Mouse (Mus musculus): ENCODE measurements around the gene Zfp945.
"Not testable (repeated sequence)": the region's sequence is repeated elsewhere in the genome, so short reads cannot be mapped to it uniquely, and the experiment has no call there.

Gene Zfp945

DNA sequence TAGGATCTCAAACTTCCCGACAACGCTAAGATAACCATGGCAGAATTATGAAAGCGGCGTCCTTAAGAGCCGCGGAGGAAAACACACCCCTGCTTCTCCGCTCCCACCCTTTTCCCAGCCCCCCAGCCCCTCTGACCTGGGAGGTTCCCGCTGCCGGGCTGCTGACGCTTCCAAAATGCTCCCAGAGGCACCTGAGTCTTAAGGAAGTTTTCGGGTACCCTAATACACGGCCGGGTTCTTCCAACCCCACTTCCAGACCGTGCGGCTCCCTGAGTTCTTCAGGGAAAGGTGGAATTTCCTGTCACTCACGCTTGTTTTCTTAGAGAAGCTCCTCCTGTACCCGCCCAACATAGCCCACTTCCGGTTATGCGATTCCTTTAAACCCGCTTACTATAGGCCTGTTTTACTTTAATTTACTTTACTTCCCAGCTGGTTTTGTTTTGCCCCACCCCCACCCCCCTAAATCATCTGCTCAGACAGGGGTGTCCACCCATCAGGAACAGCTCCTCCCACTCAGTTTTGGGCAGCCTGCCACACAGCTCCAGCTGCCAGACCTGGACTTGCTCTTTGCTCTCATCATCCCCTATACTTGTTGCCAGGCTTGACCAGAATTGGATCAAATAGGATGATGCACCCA lies at the start of gene Zfp945:
Zfp945 (minus strand) TSS at position 290 of the 637 bp plus-strand sequence.
- in situ Hi-C loops (cut with MboI, MseI), result loop anchor here (5.0 to 10.0 kb wide), 4 partner anchors 130 to 695 kb away; partner anchors contain the start of genes Zfp213 (in 1 of the 2) and Zfp40 (in 1 of the 2)

DNA sequence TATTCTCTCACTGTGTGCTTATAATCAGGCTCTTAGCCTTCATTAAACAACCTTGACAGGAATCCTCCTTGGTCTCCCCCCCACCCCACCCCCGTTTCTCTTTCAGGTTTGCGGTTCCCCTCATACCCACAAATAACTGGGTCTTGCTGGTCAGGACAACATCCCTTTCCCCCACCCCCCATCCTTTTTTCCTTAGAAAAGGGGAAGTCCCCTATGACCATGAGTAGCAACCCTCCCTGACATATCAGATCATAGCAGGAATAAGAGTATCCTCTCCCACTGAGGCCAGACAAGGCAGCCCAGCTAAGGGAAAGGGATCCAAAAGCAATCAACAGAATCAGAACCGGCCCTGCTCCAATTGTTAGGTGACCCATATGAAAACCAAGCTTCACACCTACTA lies 21.4 kb upstream of the Zfp945 start:
- in situ Hi-C loops (cut with MboI, MseI), result no loop called here

DNA sequence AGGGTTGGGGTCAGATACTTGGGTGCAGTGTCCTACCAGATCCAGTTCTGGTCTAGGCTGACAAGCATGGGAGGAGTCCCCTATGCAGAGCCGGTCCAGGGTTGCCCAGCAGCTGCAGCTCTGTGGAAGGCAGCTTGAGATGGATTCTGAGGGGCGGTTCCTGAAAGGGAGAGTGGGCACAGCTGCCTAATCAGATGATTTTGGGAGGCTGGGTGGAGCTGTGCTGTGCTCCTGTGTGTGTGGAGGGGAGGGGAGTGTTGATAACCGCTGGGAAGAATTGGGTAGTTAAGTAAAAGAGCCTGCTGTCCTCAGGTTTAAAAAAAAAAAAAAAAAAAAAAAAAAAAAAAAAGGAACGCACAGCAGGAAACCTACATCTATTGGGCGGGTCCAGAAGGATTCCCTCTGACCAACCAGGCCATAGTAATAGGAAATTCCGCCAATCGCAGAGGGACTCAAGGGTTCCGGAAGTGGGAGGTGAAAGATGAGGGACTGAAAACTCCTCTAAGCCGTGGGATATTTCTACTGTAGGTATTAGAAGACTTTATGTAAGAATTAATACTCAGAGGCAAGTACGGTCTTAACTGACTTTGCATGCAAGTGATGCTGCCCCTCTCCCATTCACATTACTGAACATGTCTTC lies 17.2 kb upstream of the Zfp945 start:
- in situ Hi-C loops (cut with MboI, MseI), result loop anchor here in 1 of 2 experiments (5.0 kb wide), 1 partner anchor 42 kb away; no protein-coding TSS in a partner anchor

DNA sequence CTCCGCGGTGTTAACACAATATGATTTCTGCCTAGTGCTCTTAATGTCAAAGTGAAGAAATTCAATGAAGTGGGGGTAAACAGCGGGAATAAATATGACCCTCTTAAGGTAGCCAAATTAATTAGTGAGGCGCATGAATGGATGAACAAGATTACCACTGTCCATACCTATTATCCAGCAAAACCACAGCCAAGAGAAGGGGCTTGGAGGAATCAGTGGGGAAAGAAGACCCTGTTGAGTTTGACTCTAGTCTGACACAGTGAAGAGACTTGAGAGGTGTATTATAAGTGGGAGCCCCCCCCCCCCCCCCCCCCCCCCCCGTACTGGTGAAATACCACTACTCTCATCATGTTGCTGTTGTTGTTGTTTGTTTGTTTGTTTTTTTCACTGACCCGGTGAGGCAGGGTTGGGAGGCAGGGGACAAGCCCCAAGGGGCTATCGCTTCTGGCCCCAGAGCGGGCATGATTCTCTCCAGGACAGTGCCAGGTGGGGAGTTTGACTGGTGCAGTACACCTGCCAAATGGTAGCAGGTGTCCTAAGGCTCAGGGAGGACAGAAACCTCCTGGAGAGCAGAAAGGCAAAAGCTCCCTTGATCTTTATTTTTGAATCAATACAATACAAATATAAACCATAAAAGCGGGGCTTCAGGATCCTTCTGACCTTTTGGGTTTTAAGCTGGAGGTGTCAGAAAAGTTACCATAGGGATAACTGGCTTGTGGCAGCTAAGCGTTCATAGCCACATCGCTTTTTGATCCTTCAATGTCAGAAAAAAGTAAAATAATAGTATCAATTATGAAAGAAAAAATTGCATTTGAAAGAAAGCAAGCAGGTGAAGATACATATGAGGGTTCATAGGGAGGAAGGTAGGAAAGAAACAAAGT lies 10.7 kb upstream of the Zfp945 start:
- in situ Hi-C loops (cut with MboI, MseI), result no loop called here

DNA sequence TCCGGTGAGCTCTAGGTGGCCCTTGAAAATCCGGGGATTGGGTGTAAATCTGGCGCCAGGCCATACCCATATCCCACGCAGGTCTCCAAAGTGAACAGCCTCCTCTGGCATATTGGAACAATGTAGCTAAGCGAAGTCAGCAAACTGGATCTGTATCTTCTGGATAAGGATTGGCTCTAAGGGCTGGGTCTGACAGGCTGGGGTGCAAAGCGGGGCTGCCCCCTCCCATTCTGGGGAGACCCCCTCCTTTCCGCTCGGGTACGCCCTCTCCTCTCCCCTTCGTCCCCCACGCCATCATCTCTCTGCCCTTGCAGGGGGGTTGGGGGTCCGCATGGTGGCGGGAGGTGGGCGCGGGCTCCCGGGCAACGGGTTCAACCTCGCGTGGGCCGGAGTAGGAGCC lies 9.4 kb upstream of the Zfp945 start:
- in situ Hi-C loops (cut with MboI, MseI), result no loop called here

DNA sequence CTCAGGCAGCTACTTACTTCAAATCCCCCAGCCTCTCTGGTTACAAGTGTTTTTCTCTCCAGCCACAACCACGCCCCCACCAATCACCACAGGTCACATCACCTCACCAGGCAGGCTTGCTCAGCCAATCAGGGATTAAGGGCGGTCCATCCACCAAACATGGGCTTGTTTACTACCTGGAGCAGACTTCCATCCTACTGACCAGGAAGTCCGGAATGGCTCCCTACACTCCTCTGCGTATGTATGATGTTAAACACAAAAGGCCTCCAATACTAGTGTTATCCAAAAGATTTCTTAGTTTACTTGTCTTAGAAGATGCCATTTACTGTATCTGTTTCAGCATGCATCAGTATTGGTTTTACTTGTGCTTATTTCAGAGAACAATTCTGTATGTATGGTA lies 8.6 kb upstream of the Zfp945 start:
- in situ Hi-C loops (cut with MboI, MseI), result not testable (repeated sequence)

DNA sequence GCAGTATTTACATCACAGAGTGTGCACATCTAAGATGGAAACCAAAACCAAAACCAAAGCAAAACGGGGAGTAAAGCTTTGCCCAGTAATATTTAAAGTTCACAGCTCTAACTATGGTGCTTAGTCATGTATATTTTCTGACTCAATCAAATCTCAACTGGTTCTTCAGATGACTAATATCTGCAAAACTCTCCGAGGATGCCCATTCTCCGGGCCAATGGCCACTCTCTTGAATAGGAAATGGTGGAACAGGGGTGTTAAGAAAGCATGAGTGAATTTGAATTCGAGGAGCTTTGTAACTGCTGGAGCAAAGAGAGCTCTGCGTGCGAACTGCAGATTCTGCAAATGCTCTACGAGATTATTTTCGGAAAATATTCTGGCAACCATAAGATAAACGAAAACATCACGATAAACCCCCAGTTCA lies 501 bp downstream of the Zfp945 start:
- in situ Hi-C loops (cut with MboI, MseI), result loop anchor here (5.0 to 10.0 kb wide), 4 partner anchors 129 to 696 kb away; partner anchors contain the start of genes Zfp213 (in 1 of the 2) and Zfp40 (in 1 of the 2)

DNA sequence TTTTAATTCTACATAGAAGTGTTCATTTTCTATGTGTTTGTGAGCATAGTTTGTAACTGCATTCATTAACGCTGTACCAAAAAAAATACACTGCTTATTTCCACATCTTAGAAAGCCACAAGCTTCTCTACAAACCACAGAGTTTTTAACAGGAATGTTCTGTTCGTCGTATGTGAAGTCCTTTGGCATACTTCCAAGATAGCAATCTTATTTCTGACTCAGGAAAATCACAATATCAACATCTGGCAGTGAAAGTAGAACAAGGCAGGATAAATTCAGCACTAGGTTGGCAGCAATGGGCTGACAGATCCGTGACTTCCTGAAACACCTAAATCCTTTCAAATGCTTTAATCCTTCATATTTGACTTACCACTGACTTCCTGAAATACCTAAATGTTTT lies 45.8 kb downstream of the Zfp945 start:
- in situ Hi-C loops (cut with MboI, MseI), result no loop called here

DNA sequence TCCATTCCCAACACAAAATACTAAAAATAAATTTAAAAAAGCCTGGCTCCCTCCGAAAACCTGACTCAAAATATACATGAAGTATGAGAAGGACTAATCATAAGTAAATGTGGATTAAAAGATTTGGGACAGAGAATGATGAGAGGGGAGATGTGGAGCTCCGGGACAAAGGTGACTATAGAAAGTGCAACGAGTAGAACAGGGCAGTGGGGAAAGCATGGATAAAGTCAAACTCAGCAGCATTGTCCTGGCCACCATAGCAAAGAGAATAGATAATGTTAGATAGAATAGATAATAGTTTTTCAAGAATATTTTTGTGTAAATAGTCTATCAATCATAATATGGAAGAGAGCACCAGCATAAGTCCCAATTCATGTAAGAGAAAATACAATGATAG lies 48.7 kb downstream of the Zfp945 start:
- in situ Hi-C loops (cut with MboI, MseI), result no loop called here

DNA sequence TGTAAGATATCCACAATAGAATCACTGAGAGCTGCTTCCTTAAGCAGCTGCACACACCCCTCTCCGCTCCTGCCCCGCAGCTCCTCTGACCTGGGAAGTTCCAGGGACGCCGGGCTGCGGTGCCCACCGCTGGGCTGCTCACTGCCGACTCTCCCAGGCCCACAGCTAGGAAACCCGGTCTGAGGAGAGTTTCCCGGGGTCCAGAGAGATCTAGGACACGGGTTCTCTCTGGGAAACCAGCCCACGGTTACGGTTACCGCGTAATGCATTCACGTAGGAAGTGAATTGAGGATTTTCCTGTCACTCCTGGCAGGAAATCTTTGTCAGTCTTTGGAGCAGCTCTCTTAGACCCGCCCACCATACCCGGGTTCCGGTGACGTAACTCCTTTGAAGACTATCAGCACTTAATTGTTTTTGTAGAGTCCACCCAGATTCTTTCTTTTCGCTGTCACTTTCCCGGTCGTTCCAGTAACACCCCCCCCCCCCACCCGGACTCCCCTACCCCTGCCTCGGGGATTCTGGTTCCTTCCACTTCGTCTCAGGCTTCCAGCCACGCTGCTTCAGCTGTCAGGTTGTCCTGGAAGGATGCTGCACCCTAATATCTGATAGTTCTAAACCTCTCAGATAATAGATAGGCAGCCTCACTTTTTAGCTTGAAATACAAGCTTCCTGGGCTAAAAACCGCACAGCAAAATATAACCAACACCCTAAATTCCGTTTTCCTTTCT lies 49.3 kb downstream of the Zfp945 start:
- in situ Hi-C loops (cut with MboI, MseI), result no loop called here

DNA sequence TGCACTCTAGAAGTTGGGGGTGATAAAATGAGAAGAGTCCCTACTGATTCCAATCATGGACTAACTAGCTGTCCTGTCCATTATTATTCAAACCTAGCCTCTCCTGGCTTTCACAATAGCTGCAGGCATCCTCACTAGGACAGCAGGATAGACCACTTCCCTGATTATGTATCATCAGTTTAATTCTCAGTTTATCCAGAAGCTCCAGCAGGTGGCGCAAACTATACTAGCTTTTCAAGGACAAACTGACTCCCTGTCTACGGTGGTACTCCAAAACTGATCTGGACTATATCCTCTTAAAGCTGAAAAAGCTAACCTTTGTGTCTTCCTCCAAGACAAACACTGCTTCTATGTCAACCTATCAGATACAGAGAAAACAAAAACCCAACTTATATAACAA lies 67.2 kb downstream of the Zfp945 start:
- in situ Hi-C loops (cut with MboI, MseI), result no loop called here

Measured in T-helper 17 cell (primary cell).